Mouse (Mus musculus): Measurements from ENCODE around the gene Cadm2. TPM values are rescaled to one million over a fixed set of nuclear protein-coding genes. Genes with fewer than 3 reads are reported as not detected.

Cadm2 gene
- polyA plus RNA-seq, 2 experiments = 2.8 to 3.8 TPM

GRCm38 (mm10) chr16:67410926-67411325, 209.8 kb downstream of the Cadm2 start:
- WGBS = 66% methylated on average over 3 of the region's 3 CpGs
- DNase-seq (ENCODE audit: low spot score) = no peak
- no peaks in the 10 kb centered on the region for H3K9me3 ChIP-seq (ENCODE audit: control insufficient read depth, low read length)
- no peaks in the 10 kb centered on the region for H3K36me3 ChIP-seq (ENCODE audit: control insufficient read depth, insufficient read depth, low read length)
- no peak for ATAC-seq (ENCODE audit: low FRiP score, low read depth)
- no peaks in the 10 kb centered on the region for H3K27me3 ChIP-seq (ENCODE audit: control insufficient read depth, insufficient read depth, low read length)
- no peak for TF ChIP-seq POLR2A (IDR thresholded peaks at IDR 0.05; ENCODE audit: borderline replicate concordance, extremely low read depth, insufficient read depth, insufficient read length)
- no peak overlapping the region for H3K4me3 ChIP-seq (replicated peaks; ENCODE audit: low read length)
- no peaks in the 10 kb centered on the region for H3K4me1 ChIP-seq (ENCODE audit: control insufficient read depth, insufficient read depth, low read length)
- H3K9ac ChIP-seq (ENCODE audit: low read depth, low read length, severe bottlenecking) = no peak overlapping the region
- no peak overlapping the region for H3K27ac ChIP-seq (replicated peaks; ENCODE audit: low read depth, low read length)
- H3K4me2 ChIP-seq (replicated peaks; ENCODE audit: low read depth, low read length, severe bottlenecking) = no peak overlapping the region

- Histone ChIP-seq H3K4me2 (replicated peaks; ENCODE audit: low read depth, low read length, severe bottlenecking) (no peak overlapping the region), H3K4me1 (ENCODE audit: control insufficient read depth, insufficient read depth, low read length) (no peaks in the 10 kb centered on the region)
- 66% methylated on average over 2 of the region's 2 CpGs for WGBS
These were observed 210.2 kb downstream of the Cadm2 start for GRCm38 (mm10) chr16:67410482-67410881.

GRCm38 (mm10) chr16:67367745-67368144, 253.0 kb downstream of the Cadm2 start:
- no peak overlapping the region for H3K27ac ChIP-seq (replicated peaks; ENCODE audit: low read depth, low read length)
- no peak overlapping the region for H3K4me2 ChIP-seq (replicated peaks; ENCODE audit: low read depth, low read length, severe bottlenecking)
- DNase-seq (ENCODE audit: low spot score) = no peak
- 71% methylated on average over 2 of the region's 2 CpGs for WGBS
- no peak for ATAC-seq (ENCODE audit: low FRiP score, low read depth)
- H3K9ac ChIP-seq (ENCODE audit: low read depth, low read length, severe bottlenecking) = no peak overlapping the region
- H3K9me3 ChIP-seq (ENCODE audit: control insufficient read depth, low read length) = no peaks in the 10 kb centered on the region
- no peak for TF ChIP-seq POLR2A (IDR thresholded peaks at IDR 0.05; ENCODE audit: borderline replicate concordance, extremely low read depth, insufficient read depth, insufficient read length)
- H3K36me3 ChIP-seq (ENCODE audit: control insufficient read depth, insufficient read depth, low read length) = no peaks in the 10 kb centered on the region
- no peaks in the 10 kb centered on the region for H3K27me3 ChIP-seq (ENCODE audit: control insufficient read depth, insufficient read depth, low read length)
- no peak overlapping the region for H3K4me3 ChIP-seq (replicated peaks; ENCODE audit: low read length)
- no peaks in the 10 kb centered on the region for H3K4me1 ChIP-seq (ENCODE audit: control insufficient read depth, insufficient read depth, low read length)

More at GRCm38 (mm10) chr16:67410482-67410881, 210.2 kb downstream of the Cadm2 start:
- Histone ChIP-seq H3K27me3 (ENCODE audit: control insufficient read depth, insufficient read depth, low read length) (no peaks in the 10 kb centered on the region), H3K9ac (ENCODE audit: low read depth, low read length, severe bottlenecking) (no peak overlapping the region), H3K27ac (replicated peaks; ENCODE audit: low read depth, low read length) (no peak overlapping the region), H3K36me3 (ENCODE audit: control insufficient read depth, insufficient read depth, low read length) (no peaks in the 10 kb centered on the region), H3K4me3 (replicated peaks; ENCODE audit: low read length) (no peak overlapping the region), H3K9me3 (ENCODE audit: control insufficient read depth, low read length) (no peaks in the 10 kb centered on the region)
- no peak for TF ChIP-seq POLR2A (IDR thresholded peaks at IDR 0.05; ENCODE audit: borderline replicate concordance, extremely low read depth, insufficient read depth, insufficient read length)
- DNase-seq (ENCODE audit: low spot score) = no peak
- no peak for ATAC-seq (ENCODE audit: low FRiP score, low read depth)

GRCm38 (mm10) chr16:67348011-67348410, 272.7 kb downstream of the Cadm2 start:
- TF ChIP-seq POLR2A (IDR thresholded peaks at IDR 0.05; ENCODE audit: borderline replicate concordance, extremely low read depth, insufficient read depth, insufficient read length) = no peak
- WGBS = 85% methylated on average over 5 of the region's 5 CpGs
- H3K9ac ChIP-seq (ENCODE audit: low read depth, low read length, severe bottlenecking) = no peak overlapping the region
- no peak for ATAC-seq (ENCODE audit: low FRiP score, low read depth)
- H3K27me3 ChIP-seq (ENCODE audit: control insufficient read depth, insufficient read depth, low read length) = no peaks in the 10 kb centered on the region
- no peak overlapping the region for H3K27ac ChIP-seq (replicated peaks; ENCODE audit: low read depth, low read length)
- H3K4me1 ChIP-seq (ENCODE audit: control insufficient read depth, insufficient read depth, low read length) = no peaks in the 10 kb centered on the region
- H3K4me3 ChIP-seq (replicated peaks; ENCODE audit: low read length) = no peak overlapping the region
- no peak overlapping the region for H3K4me2 ChIP-seq (replicated peaks; ENCODE audit: low read depth, low read length, severe bottlenecking)
- no peak for DNase-seq (ENCODE audit: low spot score)
- no peaks in the 10 kb centered on the region for H3K36me3 ChIP-seq (ENCODE audit: control insufficient read depth, insufficient read depth, low read length)
- H3K9me3 ChIP-seq (ENCODE audit: control insufficient read depth, low read length) = no peaks in the 10 kb centered on the region

GRCm38 (mm10) chr16:67347561-67347960, 273.1 kb downstream of the Cadm2 start:
- no peak overlapping the region for H3K4me2 ChIP-seq (replicated peaks; ENCODE audit: low read depth, low read length, severe bottlenecking)
- H3K9ac ChIP-seq (ENCODE audit: low read depth, low read length, severe bottlenecking) = no peak overlapping the region
- TF ChIP-seq POLR2A (IDR thresholded peaks at IDR 0.05; ENCODE audit: borderline replicate concordance, extremely low read depth, insufficient read depth, insufficient read length) = no peak
- ATAC-seq (ENCODE audit: low FRiP score, low read depth) (no peak), DNase-seq (ENCODE audit: low spot score) (no peak)
- H3K4me3 ChIP-seq (replicated peaks; ENCODE audit: low read length) = no peak overlapping the region
- no peaks in the 10 kb centered on the region for H3K27me3 ChIP-seq (ENCODE audit: control insufficient read depth, insufficient read depth, low read length)
- H3K4me1 ChIP-seq (ENCODE audit: control insufficient read depth, insufficient read depth, low read length) = no peaks in the 10 kb centered on the region
- no peaks in the 10 kb centered on the region for H3K36me3 ChIP-seq (ENCODE audit: control insufficient read depth, insufficient read depth, low read length)
- H3K9me3 ChIP-seq (ENCODE audit: control insufficient read depth, low read length) = no peaks in the 10 kb centered on the region
- H3K27ac ChIP-seq (replicated peaks; ENCODE audit: low read depth, low read length) = no peak overlapping the region
